ENCODE assay signal across 8 mouse cellular contexts in the genomic region with DNA sequence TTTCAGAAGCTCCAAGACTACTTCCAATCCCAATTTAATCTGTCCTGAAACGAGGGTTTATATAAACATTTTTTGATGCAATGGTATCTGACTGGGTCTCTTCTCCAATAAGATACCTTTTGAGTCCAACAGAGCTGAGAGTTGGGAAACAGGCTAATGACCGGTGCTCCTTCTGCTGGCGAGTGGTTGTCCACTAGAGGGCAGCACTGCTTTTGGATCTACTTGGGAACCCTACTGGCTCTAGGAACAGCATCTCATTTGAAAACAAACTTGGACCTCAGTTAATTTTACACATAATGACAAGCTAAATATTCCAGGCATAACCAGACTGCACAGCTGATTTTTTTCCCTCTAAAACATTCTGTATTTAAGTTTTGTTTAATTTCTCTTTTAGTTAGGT.
DNase-seq lines count a peak whose midpoint lies in the region; ATAC-seq and TF ChIP-seq lines count a peak whose summit lies in the region.
"Had no signal": no experiment of that assay in that cellular context is flagged by ENCODE, and none has a peak within 500 bp of the region (broad histone marks: within the 10 kb centered on the region; RNA-seq: fewer than 3 reads in every experiment).

No protein-coding gene starts in this region.

- intact Hi-C loops in heart, postnatal 36 days (cut with DNase I): loop anchor here (5.0 kb wide), 3 partner anchors 178 to 382 kb away; no protein-coding TSS in a partner anchor

- ATAC-seq in Patski: peak; percentile 85
- peak; percentile 66 for ATAC-seq in forebrain, embryonic 13.5 days

- CTCF ChIA-PET in Patski (lab: Charles Lee): interaction anchor here (0.8 to 1.7 kb wide), 6 partner anchors 9 to 416 kb away, joined by 3 to 7 read pairs (median 5); partner anchors contain the start of gene Wdr41

- H3K9ac ChIP-seq in forebrain, embryonic 13.5 days: no peak overlapping the region
- H3K9ac ChIP-seq: midbrain, embryonic 12.5 days had no signal

- in situ Hi-C loops in Patski (cut with MboI; ENCODE audit: low pct_unique_long_range_greater_than_20kb): loop anchor here (5.0 kb wide), 1 partner anchor 382 kb away; no protein-coding TSS in a partner anchor

- no peaks in the 10 kb centered on the region for H3K9me3 ChIP-seq in forebrain, embryonic 13.5 days (replicated peaks)
- H3K9me3 ChIP-seq: midbrain, embryonic 12.5 days had no signal

- no peaks in the 10 kb centered on the region for H3K36me3 ChIP-seq in forebrain, embryonic 13.5 days (ENCODE audit: poor library complexity, severe bottlenecking)
- H3K36me3 ChIP-seq: midbrain, embryonic 12.5 days had no signal

- no peak for DNase-seq in Patski (ENCODE audit: low read depth, low spot score)
- DNase-seq in c-Kit-positive CD71-positive TER-119-positive erythroid progenitor cells, embryonic 14.5 days (ENCODE audit: low spot score): peak; percentile 68
- peak; percentile 74 to 81 for DNase-seq in heart, postnatal 36 days
- DNase-seq in layer of hippocampus, adult 2 months (ENCODE audit: low spot score in 2 of 2): peak; percentile 79 to 89
- peak; percentile 65 to 81 for DNase-seq in lung, postnatal 4 days
- DNase-seq in right cerebral cortex, postnatal 25 days: peak; percentile 75

- POLR2A ChIA-PET in Patski (lab: Charles Lee): no interaction called here

- WGBS in forebrain, embryonic 13.5 days: 2% methylated on average over 3 of the region's 3 CpGs

- no peak overlapping the region for H3K4me3 ChIP-seq in forebrain, embryonic 13.5 days
- H3K4me3 ChIP-seq in layer of hippocampus, adult 2 months: no peak overlapping the region
- H3K4me3 ChIP-seq: midbrain, embryonic 12.5 days had no signal

- peaks cover 36% of the 10 kb centered on the region for H3K4me1 ChIP-seq in forebrain, embryonic 13.5 days

- peak; percentile 94 for TF ChIP-seq CTCF in Patski (IDR thresholded peaks at IDR 0.05)
- TF ChIP-seq CTCF in layer of hippocampus, adult 2 months (conservative IDR thresholded peaks at IDR 0.05): peak; percentile 97

- no peak overlapping the region for H3K4me2 ChIP-seq in forebrain, embryonic 13.5 days
- H3K4me2 ChIP-seq: midbrain, embryonic 12.5 days had no signal

- H3K27ac ChIP-seq in forebrain, embryonic 13.5 days: no peak overlapping the region
- H3K27ac ChIP-seq in layer of hippocampus, adult 2 months: no peak overlapping the region
- H3K27ac ChIP-seq: midbrain, embryonic 12.5 days had no signal

- H3K27me3 ChIP-seq in Patski: no peaks in the 10 kb centered on the region
- peaks cover 30% of the 10 kb centered on the region for H3K27me3 ChIP-seq in forebrain, embryonic 13.5 days
